Mouse (Mus musculus) layer of hippocampus, postnatal 14 days (tissue): ENCODE results near the gene Scn10a. TPM values are rescaled to one million over a fixed set of nuclear protein-coding genes. Genes with fewer than 3 reads are reported as not detected.

Source experiments
- DNase-seq, 2 experiments: peaks; one replicate each; pipeline ENCODE4 v3.0.0; 2021 to 2022; ENCODE audit warnings: low spot score in 2 of 2, mixed read lengths in 1 of 2
- long read RNA-seq, 2 experiments: library from polyadenylated mRNA; stranded (forward); transcript quantifications; one replicate each; pipeline ENCODE4 v2.0.0; 2021
- total RNA-seq, 2 experiments: library from RNA; stranded (reverse); gene quantifications; 2 replicates each; pipeline ENCODE4 v1.2.3; 2021

Gene Scn10a
- total RNA-seq = not detected
- long read RNA-seq, experiment 1 = 0 reads
- long read RNA-seq, experiment 2 = 0 reads

GRCm38 (mm10) chr9:119719222-119719621 is at the start of gene Scn10a:
TSS of gene Scn10a (minus strand) at chr9:119719322.
- no peak for DNase-seq

DNA sequence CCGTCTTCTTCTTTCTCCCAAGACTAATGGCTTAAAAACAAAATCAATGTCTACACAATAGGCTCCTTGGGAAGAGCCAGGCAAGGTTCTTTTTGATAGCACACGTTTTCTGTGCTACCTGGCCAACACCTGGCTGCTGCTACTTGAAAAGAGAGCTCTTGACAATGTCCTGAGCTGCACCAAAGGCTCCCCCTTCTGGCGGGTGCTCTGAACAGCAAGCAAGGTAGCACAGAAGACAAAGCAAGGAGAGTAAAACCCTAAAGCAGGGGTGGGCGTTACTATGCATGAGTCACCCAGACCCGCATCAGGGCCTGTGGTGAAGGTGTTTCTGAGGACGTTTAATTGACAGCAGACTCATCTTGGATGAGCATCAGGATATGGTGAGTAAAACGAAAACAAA is 49.5 kb upstream of the Scn10a start:
- DNase-seq = no peak

- DNase-seq = no peak
These were observed 41.1 kb upstream of the Scn10a start for GRCm38 (mm10) chr9:119760226-119760625.

- DNase-seq = no peak
These were observed 40.3 kb upstream of the Scn10a start for GRCm38 (mm10) chr9:119759457-119759856.

DNA sequence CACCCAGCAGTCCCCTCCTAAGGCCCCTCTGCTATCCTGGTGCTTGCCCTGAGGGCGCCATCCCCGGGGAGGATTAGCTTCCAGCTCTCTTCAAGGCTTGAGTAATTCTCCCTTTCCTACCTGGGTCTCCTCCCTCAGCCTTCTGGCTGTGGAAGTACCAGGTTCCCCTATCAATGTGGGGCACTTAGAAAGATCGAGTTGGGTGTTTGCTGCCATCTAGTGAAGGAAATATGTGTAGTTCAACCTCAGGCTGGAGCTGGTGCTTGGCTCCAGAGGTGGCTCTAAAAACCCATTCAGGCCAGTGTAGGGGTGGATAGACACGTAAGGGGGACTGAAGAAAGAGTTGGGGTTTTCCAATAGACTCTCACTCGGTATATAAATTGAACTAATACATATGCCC is 32.4 kb upstream of the Scn10a start:
- peak; percentile 35 to 68 for DNase-seq

DNA sequence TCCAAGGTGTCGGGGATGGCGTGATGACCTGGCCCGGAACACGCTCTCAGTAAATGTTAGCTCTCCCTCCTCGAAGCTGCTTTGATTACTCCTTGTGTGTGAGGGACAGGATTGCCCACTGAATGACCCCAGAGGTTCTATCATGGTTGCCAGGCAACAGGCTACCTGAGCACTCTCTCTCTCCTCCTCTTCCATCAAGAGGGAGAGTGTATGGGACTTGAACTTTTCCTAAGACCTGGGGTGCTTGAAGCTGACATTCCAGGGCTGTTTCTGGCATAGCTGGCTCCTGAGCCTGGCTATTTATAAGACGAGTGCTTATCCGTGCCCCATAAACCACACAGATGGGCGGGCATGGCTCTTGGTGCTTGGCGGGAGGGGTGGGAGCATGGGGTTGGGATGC is 30.0 kb upstream of the Scn10a start:
- DNase-seq = no peak

GRCm38 (mm10) chr9:119743900-119744299 is 24.8 kb upstream of the Scn10a start:
- DNase-seq = no peak

DNA sequence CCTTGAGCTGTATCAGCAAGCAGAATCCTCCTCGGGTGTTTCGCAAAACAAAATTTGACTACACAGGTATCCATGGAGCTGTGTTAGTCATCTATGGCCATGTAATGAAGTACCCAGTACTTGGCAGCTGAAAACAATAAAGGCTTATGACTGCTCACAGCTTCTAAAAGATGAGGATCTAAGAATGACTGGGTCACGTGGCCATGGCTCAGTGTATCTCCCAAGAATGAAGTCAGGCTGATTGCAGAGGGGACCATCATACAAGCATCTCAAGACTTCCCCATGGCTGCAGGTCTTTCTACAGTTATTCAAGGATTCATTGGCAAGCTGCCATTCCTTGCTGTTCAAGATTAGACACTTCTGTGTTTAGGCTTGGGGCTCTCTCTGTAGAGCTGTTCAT is 24.2 kb upstream of the Scn10a start:
- no peak for DNase-seq

GRCm38 (mm10) chr9:119741101-119741786 is 22.1 kb upstream of the Scn10a start:
- no peak for DNase-seq

DNA sequence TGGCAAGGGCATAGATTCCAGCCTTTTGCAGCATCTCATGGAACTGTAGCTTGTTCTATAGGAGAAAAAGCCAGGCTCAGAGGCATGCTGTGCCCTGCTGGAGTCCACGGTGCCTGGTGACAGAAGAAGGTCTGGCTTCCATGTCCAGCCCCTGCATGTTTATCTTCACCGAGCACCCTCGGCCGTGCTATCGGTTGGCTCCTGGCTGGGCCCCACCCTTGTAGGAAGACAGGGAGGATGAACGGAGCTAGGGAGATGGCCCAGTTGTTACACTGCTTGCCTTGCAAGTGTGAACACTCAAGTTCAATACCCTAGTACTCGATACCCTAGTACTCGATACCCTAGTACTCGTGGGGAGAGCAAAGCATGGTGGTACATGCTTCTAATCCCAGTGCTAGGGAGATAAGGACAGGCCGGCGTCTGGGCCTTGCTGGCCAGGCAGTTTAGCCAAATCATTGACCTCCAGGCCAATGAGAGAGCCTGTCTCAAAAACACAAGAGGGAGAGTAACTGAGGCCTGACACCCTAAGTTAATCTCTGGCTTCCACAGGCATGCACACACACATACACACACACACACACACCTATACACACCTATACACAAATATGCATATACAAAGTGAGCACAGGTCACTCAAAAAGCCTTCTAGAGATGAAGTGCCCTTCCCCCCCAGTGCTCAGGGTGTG is 9.4 kb upstream of the Scn10a start:
- no peak for DNase-seq

GRCm38 (mm10) chr9:119726990-119727389 is 7.9 kb upstream of the Scn10a start:
- DNase-seq = no peak

DNA sequence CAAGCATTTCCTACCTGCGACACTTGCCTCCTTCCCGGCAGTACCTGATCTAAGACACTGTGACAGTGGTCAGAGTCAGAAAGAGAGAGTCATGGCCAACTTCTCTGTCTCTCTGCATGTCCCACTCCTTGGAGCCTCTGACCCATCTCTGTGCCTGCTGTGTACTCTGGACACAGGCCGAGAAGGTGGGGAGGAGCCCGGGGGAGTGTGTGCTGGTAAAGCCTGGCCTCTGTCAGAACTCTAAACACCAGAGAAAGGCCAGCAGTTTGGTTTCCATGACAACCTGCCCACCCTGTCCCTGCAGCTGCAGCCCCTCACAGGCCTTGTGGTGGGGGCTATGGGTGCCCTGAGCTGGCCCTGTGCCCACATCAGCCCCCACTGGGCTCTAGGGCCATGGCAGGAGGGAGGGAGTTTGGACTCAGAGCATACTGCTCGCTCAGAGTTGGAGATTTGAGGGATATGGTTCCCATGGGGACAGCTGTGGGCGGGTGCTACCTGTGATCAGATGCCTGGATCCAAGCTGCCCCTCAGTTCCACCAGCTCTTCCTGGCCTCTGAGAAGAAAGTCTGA is 6.3 kb upstream of the Scn10a start:
- DNase-seq = no peak

GRCm38 (mm10) chr9:119706700-119707099 is 12.4 kb downstream of the Scn10a start:
- peak in 1 of 2 experiments; percentile 12 for DNase-seq

DNA sequence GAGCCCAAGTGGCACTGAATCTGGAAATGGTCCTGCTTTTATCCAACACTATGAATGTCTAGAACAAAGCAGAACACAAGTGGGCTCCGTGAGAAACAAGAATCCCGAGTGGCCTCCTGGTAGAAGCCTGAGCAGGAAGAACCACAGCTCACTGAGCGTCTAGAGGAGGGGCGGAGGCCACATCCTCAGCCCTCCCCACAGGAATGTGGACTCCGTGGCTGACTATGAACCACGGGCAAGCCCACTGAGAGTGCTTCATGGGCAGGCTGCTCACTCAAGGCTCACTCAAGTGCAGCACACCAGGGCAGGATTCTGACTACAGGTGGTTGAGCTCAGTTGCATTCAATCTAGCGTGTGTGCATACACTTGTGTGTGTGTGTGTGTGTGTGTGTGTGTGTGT is 27.6 kb downstream of the Scn10a start:
- no peak for DNase-seq

DNA sequence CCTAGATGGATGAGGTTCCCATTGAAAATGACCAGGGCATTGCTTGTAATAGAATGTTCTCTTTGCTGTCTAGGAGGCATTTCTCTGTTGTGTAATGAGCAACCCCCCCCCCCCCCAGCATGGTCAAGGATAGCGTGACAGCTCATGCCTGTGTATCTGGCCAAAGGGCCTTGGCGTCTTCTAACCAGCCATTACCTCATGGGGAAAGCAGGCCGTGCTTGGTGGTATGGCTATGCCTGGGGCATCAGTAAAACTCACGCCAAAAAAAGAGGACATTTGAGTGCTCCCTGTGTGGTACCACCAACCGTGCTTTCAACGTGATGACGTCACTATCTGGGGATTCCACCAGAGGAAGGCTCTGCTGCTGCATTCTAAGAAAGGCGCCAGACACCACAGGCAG is 28.1 kb downstream of the Scn10a start:
- DNase-seq = no peak

DNA sequence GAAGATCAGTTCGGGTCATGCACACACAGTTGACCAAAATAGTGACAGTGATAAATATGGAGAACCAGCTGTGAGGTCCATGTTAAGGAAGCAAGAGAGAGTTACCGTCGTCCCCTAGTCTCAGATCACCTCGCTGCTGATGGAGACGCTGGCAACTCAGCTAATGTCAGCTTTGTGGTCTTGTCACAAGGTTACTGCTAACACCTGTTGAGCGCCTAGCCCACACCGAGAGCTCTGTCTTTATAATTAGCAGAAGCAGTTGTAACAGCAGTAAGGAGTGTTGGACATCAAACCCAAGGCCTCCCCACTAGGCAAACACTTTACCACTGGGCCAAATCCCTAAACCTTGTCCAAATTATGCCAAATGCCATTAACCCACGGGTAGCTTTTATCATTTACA is 31.2 kb downstream of the Scn10a start:
- no peak for DNase-seq

DNA sequence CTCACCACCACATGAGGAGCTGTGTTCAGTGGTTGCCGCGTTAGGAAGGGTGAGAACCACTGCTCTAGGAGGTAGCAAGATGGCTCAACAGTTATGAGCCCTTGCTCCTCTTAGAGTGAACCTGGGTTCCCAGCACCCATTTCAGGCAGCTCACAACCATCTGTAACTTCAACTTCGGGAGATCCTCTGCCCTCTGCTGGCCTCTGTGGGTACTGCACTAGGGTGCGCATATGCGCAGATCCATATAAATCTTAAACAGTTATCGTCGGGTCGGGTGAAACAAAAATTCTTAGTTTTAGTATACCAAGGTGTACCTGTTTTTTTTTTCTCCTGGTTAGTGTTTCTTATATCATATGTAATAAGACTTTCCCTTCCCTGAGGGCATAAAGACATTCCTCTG is 32.9 kb downstream of the Scn10a start:
- no peak for DNase-seq

- DNase-seq = peak in 1 of 2 experiments; percentile 4
These were observed 38.2 kb downstream of the Scn10a start for GRCm38 (mm10) chr9:119680896-119681295.

DNA sequence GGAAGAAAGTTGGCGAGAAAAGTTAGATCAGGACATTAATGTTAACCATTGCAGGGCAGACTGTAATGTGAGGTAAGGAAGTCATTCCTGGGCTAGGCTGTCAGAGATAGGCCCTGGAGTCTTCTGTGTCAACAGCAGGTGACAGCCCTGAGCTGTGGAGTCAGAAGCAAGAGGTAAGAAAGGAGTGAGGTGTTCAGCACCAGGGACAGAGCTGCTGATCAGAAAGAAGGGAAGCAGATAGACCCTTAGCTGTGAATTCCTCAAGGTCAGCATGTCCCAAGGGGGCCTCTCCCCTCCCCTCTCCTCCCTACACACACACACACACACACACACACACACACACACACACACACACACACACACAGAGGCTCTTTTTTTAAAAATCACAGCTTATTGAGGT is 55.0 kb downstream of the Scn10a start:
- DNase-seq = no peak

GRCm38 (mm10) chr9:119656111-119656510 is 63.0 kb downstream of the Scn10a start:
- DNase-seq = peak in 1 of 2 experiments; percentile 11

DNA sequence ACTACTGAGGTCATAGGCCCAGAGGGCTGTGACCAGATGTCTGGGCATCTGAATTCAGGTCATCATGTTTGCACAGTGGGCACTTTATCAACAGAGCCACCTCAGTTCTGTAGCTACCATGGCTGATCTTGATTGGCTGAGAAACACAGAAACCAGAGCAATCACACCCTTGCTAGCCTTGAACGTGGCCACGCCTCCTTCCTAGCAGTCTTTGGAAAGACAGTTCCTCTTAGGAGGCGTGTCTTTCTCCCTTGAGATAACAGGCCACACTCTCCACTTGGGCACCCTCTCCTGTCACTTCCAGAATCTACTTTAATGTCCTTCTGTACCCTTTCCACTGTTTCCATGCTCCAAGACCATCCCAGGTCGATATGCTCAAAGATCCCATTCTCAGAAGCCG is 65.4 kb downstream of the Scn10a start:
- DNase-seq = no peak

- DNase-seq = peak; percentile 45 to 47
These were observed 72.1 kb downstream of the Scn10a start for GRCm38 (mm10) chr9:119646942-119647547.
